ENCODE assay signal across 30 mouse cellular contexts in genomic region chr19:9039266-9039665, GRCm38 (mm10). TPM values are rescaled to one million over a fixed set of nuclear protein-coding genes. Genes with fewer than 3 reads are reported as not detected.
"Had no signal": no experiment of that assay in that cellular context is flagged by ENCODE, and none has a peak within 500 bp of the region (broad histone marks: within the 10 kb centered on the region; RNA-seq: fewer than 3 reads in every experiment).

No protein-coding gene starts in this region.

- H3K9ac ChIP-seq: limb, embryonic 13.5 days; liver, embryonic 14.5 days; liver, postnatal 0 days; lung, embryonic 15.5 days had no signal

- H3K36me3 ChIP-seq: limb, embryonic 13.5 days; lung, embryonic 15.5 days had no signal

- H3K4me3 ChIP-seq: left cerebral cortex, adult 2 months; limb, embryonic 13.5 days; lung, embryonic 15.5 days had no signal

- ATAC-seq: hindbrain, postnatal 0 days; inflammation-experienced regulatory T-cells, adult 6 months; liver, postnatal 0 days had no signal

- H3K27me3 ChIP-seq: limb, embryonic 13.5 days; lung, embryonic 15.5 days had no signal

- DNase-seq: kidney, adult 18-20 months; kidney, adult 9 months; kidney, postnatal 14 days; kidney, postnatal 4 days; left cerebral cortex, postnatal 4 days; liver; liver, postnatal 0 days; lung, postnatal 14 days; lung, postnatal 4 days; midbrain, embryonic 14.5 days; right cerebral cortex, adult 18-20 months; right cerebral cortex, postnatal 14 days; right cerebral cortex, postnatal 4 days; spleen, adult 18-20 months; thymus, postnatal 25 days had no signal

- H3K4me2 ChIP-seq: limb, embryonic 13.5 days; lung, embryonic 15.5 days; midbrain, embryonic 11.5 days had no signal

- H3K27ac ChIP-seq: hindbrain, postnatal 0 days; left cerebral cortex, adult 2 months; limb, embryonic 13.5 days; liver, embryonic 14.5 days; lung, embryonic 15.5 days had no signal

- H3K9me3 ChIP-seq: limb, embryonic 13.5 days; lung, embryonic 15.5 days had no signal

RNA-seq across cellular contexts. Expression of gene Scgb1a1, which starts 48.5 kb away (rescaled TPM):
- total RNA-seq: hindbrain, postnatal 0 days; layer of hippocampus, adult 18-20 months; layer of hippocampus, postnatal 25 days; left cerebral cortex, adult 2 months; left cerebral cortex, postnatal 14 days; megakaryocyte progenitor cell, adult 5-6 weeks; megakaryocyte-erythroid progenitor cell, adult 5-6 weeks; midbrain, postnatal 0 days had no signal
- polyA plus RNA-seq: hindbrain, postnatal 0 days; inflammation-experienced regulatory T-cells, adult 6 months; limb, embryonic 13.5 days; liver, embryonic 14.5 days; midbrain, embryonic 11.5 days; midbrain, embryonic 14.5 days; midbrain, postnatal 0 days; neural tube, embryonic 11.5 days; neural tube, embryonic 14.5 days had no signal
